Mouse (Mus musculus) heart, postnatal 4 days (tissue): Measurements from ENCODE around the gene Jpt2. TPM values are rescaled to one million over a fixed set of nuclear protein-coding genes. Genes with fewer than 3 reads are reported as not detected.

Experiments
- DNase-seq: peaks from one replicate; pipeline ENCODE4 v3.0.0; 2021
- total RNA-seq, 2 experiments: library from RNA; stranded (reverse); gene quantifications; 2 replicates each; pipeline ENCODE4 v1.2.3; 2021

The Jpt2 gene
- total RNA-seq, 2 experiments from 2014 or later = 43.6 to 49.9 TPM

- no peak for DNase-seq
Observed at GRCm38 (mm10) chr17:24903767-24904166, 56.7 kb downstream of the Jpt2 start.

- DNase-seq = peak; percentile 57
Observed at GRCm38 (mm10) chr17:24902671-24903474, 57.6 kb downstream of the Jpt2 start.

- no peak for DNase-seq
Observed at GRCm38 (mm10) chr17:24902124-24902523, 58.4 kb downstream of the Jpt2 start.

GRCm38 (mm10) chr17:24900014-24900413, 60.5 kb downstream of the Jpt2 start:
- no peak for DNase-seq

GRCm38 (mm10) chr17:24899153-24899552, 61.3 kb downstream of the Jpt2 start:
- DNase-seq = peak; percentile 66

- DNase-seq = no peak
Observed at GRCm38 (mm10) chr17:24898041-24898854, 62.2 kb downstream of the Jpt2 start.

GRCm38 (mm10) chr17:24897600-24897999, 62.9 kb downstream of the Jpt2 start:
- DNase-seq = no peak

- DNase-seq = no peak
Observed at GRCm38 (mm10) chr17:24896993-24897269, 63.6 kb downstream of the Jpt2 start.

GRCm38 (mm10) chr17:24896241-24896992, 64.1 kb downstream of the Jpt2 start, which contains the start of gene Nme3:
Gene Nme3, plus strand, starts transcription at chr17:24896500.
- peak; percentile 78 for DNase-seq

GRCm38 (mm10) chr17:24895571-24896240, 64.8 kb downstream of the Jpt2 start:
- DNase-seq = no peak

GRCm38 (mm10) chr17:24894995-24895547, 65.4 kb downstream of the Jpt2 start, which contains the start of the genes Eme2 and Mrps34:
Gene Eme2, minus strand, starts transcription at chr17:24895087.
Gene Mrps34, plus strand, starts transcription at chr17:24895116.
- DNase-seq = peak; percentile 86

GRCm38 (mm10) chr17:24894061-24894994, 66.2 kb downstream of the Jpt2 start:
- no peak for DNase-seq

GRCm38 (mm10) chr17:24893276-24893675, 67.2 kb downstream of the Jpt2 start:
- no peak for DNase-seq

GRCm38 (mm10) chr17:24892785-24893184, 67.7 kb downstream of the Jpt2 start:
- no peak for DNase-seq

GRCm38 (mm10) chr17:24891321-24891720, 69.2 kb downstream of the Jpt2 start:
- DNase-seq = no peak

GRCm38 (mm10) chr17:24890151-24891092, 70.1 kb downstream of the Jpt2 start:
- no peak for DNase-seq

- no peak for DNase-seq
Observed at GRCm38 (mm10) chr17:24888862-24889261, 71.6 kb downstream of the Jpt2 start.
